Mouse (Mus musculus) lung, embryonic 15.5 days (tissue): ENCODE data around the gene Tmeff1. TPM values are rescaled to one million over a fixed set of nuclear protein-coding genes. Genes with fewer than 3 reads are reported as not detected.

Source experiments
- ATAC-seq: fragments of 200-750 bp; cut with Nextera tagmentation; 2 replicates; pipeline ENCODE4 v1.8.0; 2017; ENCODE audit warnings: moderate number of reproducible peaks, borderline replicate concordance; ENCODE audit not compliant: low FRiP score, low TSS enrichment; ENCODE audit errors: extremely low read depth
- H3K27ac ChIP-seq: fragments of 300-500 bp; sonication (generic); 2 replicates; pipeline ENCODE4 v1.5.1; 2015; ENCODE audit warnings: moderate library complexity, mild to moderate bottlenecking, inconsistent platforms
- H3K27me3 ChIP-seq: fragments of 300-500 bp; sonication (generic); 2 replicates; pipeline ENCODE4 v1.6.1; 2015; ENCODE audit warnings: inconsistent platforms
- H3K36me3 ChIP-seq: fragments of 300-500 bp; sonication (generic); 2 replicates; pipeline ENCODE4 v1.6.1; 2015; ENCODE audit warnings: inconsistent platforms
- H3K4me1 ChIP-seq: fragments of 300-500 bp; sonication (generic); 2 replicates; pipeline ENCODE4 v1.6.1; 2015; ENCODE audit warnings: inconsistent platforms
- H3K4me2 ChIP-seq: fragments of 300-500 bp; sonication (generic); 2 replicates; pipeline ENCODE4 v1.6.1; 2015; ENCODE audit warnings: inconsistent platforms, mild to moderate bottlenecking, moderate library complexity
- H3K4me3 ChIP-seq: fragments of 300-500 bp; sonication (generic); 2 replicates; pipeline ENCODE4 v1.5.1; 2015; ENCODE audit warnings: mild to moderate bottlenecking, inconsistent platforms
- H3K9ac ChIP-seq: fragments of 300-500 bp; sonication (generic); 2 replicates; pipeline ENCODE4 v1.6.1; 2015; ENCODE audit warnings: inconsistent platforms
- H3K9me3 ChIP-seq: fragments of 300-500 bp; sonication (generic); 2 replicates; pipeline ENCODE4 v1.6.1; 2016; ENCODE audit warnings: inconsistent platforms
- WGBS: fragments of 180-500 bp; shearing (Covaris S2); methylation state at CpG from one replicate; pipeline ENCODE4 v1.1.7; 2015; 5-methylcytosine and 5-hydroxymethylcytosine counted together
- polyA plus RNA-seq: library from polyadenylated mRNA; unstranded; fragments of >200 nt; fragmentation: Nextera tagmentation; extraction: Ambion mirVana; gene quantifications from 2 replicates; pipeline ENCODE4 v1.2.1, GENCODE M21; 2015

The Tmeff1 gene
- polyA plus RNA-seq, 1 experiment from 2014 or later: 52.6 TPM

GRCm38 (mm10) chr4:48579475-48580110, 5.4 kb upstream of the Tmeff1 start:
- Histone ChIP-seq H3K4me1 (peaks cover 6% of the 10 kb centered on the region; the same call in 1 of the 2 replicates), H3K9ac (no peak overlapping the region), H3K27ac (no peak overlapping the region), H3K4me3 (no peak overlapping the region), H3K4me2 (no peak overlapping the region), H3K36me3 (no peaks in the 10 kb centered on the region), H3K9me3 (no peaks in the 10 kb centered on the region), H3K27me3 (no peaks in the 10 kb centered on the region)
- 58% methylated on average over 6 of the region's 6 CpGs for WGBS
- no peak for ATAC-seq

- WGBS: 37% methylated on average over 2 of the region's 2 CpGs
Measured at GRCm38 (mm10) chr4:48581201-48581600, 3.8 kb upstream of the Tmeff1 start.

GRCm38 (mm10) chr4:48581993-48582392, 3.0 kb upstream of the Tmeff1 start:
- H3K27me3 ChIP-seq: no peaks in the 10 kb centered on the region
- no peaks in the 10 kb centered on the region for H3K36me3 ChIP-seq
- H3K4me2 ChIP-seq: no peak overlapping the region
- no peak for ATAC-seq
- H3K9me3 ChIP-seq: no peaks in the 10 kb centered on the region
- WGBS: 83% methylated on average over 2 of the region's 3 CpGs
- H3K4me3 ChIP-seq: no peak overlapping the region
- peaks cover 11% of the 10 kb centered on the region for H3K4me1 ChIP-seq
- H3K27ac ChIP-seq: no peak overlapping the region
- no peak overlapping the region for H3K9ac ChIP-seq

More at GRCm38 (mm10) chr4:48581201-48581600, 3.8 kb upstream of the Tmeff1 start:
- Histone ChIP-seq H3K9ac (no peak overlapping the region), H3K27me3 (no peaks in the 10 kb centered on the region), H3K27ac (no peak overlapping the region), H3K4me1 (peaks cover 6% of the 10 kb centered on the region; the same call in 1 of the 2 replicates), H3K36me3 (no peaks in the 10 kb centered on the region), H3K4me2 (no peak overlapping the region), H3K4me3 (no peak overlapping the region), H3K9me3 (no peaks in the 10 kb centered on the region)
- no peak for ATAC-seq

GRCm38 (mm10) chr4:48582941-48583340, 2.0 kb upstream of the Tmeff1 start:
- H3K4me1 ChIP-seq: peaks cover 11% of the 10 kb centered on the region
- 75% methylated on average over 2 of the region's 2 CpGs for WGBS
- H3K9me3 ChIP-seq: no peaks in the 10 kb centered on the region
- H3K27me3 ChIP-seq: no peaks in the 10 kb centered on the region
- no peaks in the 10 kb centered on the region for H3K36me3 ChIP-seq
- no peak overlapping the region for H3K27ac ChIP-seq
- no peak overlapping the region for H3K4me3 ChIP-seq
- no peak overlapping the region for H3K9ac ChIP-seq
- H3K4me2 ChIP-seq: no peak overlapping the region
- ATAC-seq: no peak

- Histone ChIP-seq H3K9ac (peak overlapping the region; percentile 84), H3K27me3 (no peaks in the 10 kb centered on the region), H3K36me3 (no peaks in the 10 kb centered on the region), H3K4me3 (peak overlapping the region; percentile 90), H3K27ac (peak overlapping the region; percentile 90), H3K4me1 (peaks cover 25% of the 10 kb centered on the region), H3K9me3 (no peaks in the 10 kb centered on the region), H3K4me2 (peak overlapping the region; percentile 60)
- peak; percentile 72 for ATAC-seq
- under 1% methylated on average over 66 of the region's 92 CpGs for WGBS
Measured at GRCm38 (mm10) chr4:48585241-48586098, 496 bp downstream of the Tmeff1 start.

GRCm38 (mm10) chr4:48586099-48586821, 1.3 kb downstream of the Tmeff1 start:
- Histone ChIP-seq H3K4me1 (peaks cover 25% of the 10 kb centered on the region), H3K27me3 (no peaks in the 10 kb centered on the region), H3K4me2 (peak overlapping the region; percentile 60), H3K9me3 (no peaks in the 10 kb centered on the region), H3K36me3 (no peaks in the 10 kb centered on the region), H3K4me3 (peak overlapping the region; percentile 90), H3K27ac (peak overlapping the region; percentile 90), H3K9ac (peak overlapping the region; percentile 84)
- peak; percentile 23; the same call in 1 of the 2 replicates for ATAC-seq
- 2% methylated on average over 12 of the region's 12 CpGs for WGBS

- ATAC-seq: no peak
- Histone ChIP-seq H3K4me3 (no peak overlapping the region), H3K4me2 (no peak overlapping the region), H3K27ac (no peak overlapping the region), H3K9ac (no peak overlapping the region), H3K9me3 (no peaks in the 10 kb centered on the region), H3K27me3 (no peaks in the 10 kb centered on the region), H3K4me1 (peaks cover 30% of the 10 kb centered on the region), H3K36me3 (no peaks in the 10 kb centered on the region)
- 91% methylated on average over 2 of the region's 2 CpGs for WGBS
Measured at GRCm38 (mm10) chr4:48587526-48587925, 2.6 kb downstream of the Tmeff1 start.

GRCm38 (mm10) chr4:48588576-48588975, 3.6 kb downstream of the Tmeff1 start:
- 25% methylated on average over 9 of the region's 9 CpGs for WGBS
- Histone ChIP-seq H3K9ac (no peak overlapping the region), H3K27me3 (no peaks in the 10 kb centered on the region), H3K27ac (no peak overlapping the region), H3K4me3 (no peak overlapping the region), H3K4me1 (peaks cover 30% of the 10 kb centered on the region), H3K4me2 (peak overlapping the region; percentile 24; the same call in 1 of the 2 replicates), H3K9me3 (no peaks in the 10 kb centered on the region), H3K36me3 (no peaks in the 10 kb centered on the region)
- ATAC-seq: no peak

GRCm38 (mm10) chr4:48590862-48591261, 5.9 kb downstream of the Tmeff1 start:
- Histone ChIP-seq H3K36me3 (no peaks in the 10 kb centered on the region), H3K4me1 (peaks cover 24% of the 10 kb centered on the region), H3K4me2 (no peak overlapping the region), H3K9me3 (no peaks in the 10 kb centered on the region), H3K27ac (no peak overlapping the region), H3K9ac (no peak overlapping the region), H3K4me3 (no peak overlapping the region), H3K27me3 (no peaks in the 10 kb centered on the region)
- no peak for ATAC-seq
- WGBS: 67% methylated on average over 7 of the region's 7 CpGs

GRCm38 (mm10) chr4:48591390-48591789, 6.4 kb downstream of the Tmeff1 start:
- 80% methylated on average over 3 of the region's 3 CpGs for WGBS

GRCm38 (mm10) chr4:48592328-48592727, 7.4 kb downstream of the Tmeff1 start:
- no peaks in the 10 kb centered on the region for H3K9me3 ChIP-seq
- H3K27me3 ChIP-seq: no peaks in the 10 kb centered on the region
- H3K36me3 ChIP-seq: no peaks in the 10 kb centered on the region
- WGBS: 38% methylated on average over 5 of the region's 5 CpGs
- ATAC-seq: no peak
- no peak overlapping the region for H3K4me2 ChIP-seq
- peaks cover 19% of the 10 kb centered on the region for H3K4me1 ChIP-seq
- no peak overlapping the region for H3K27ac ChIP-seq
- H3K9ac ChIP-seq: no peak overlapping the region
- H3K4me3 ChIP-seq: no peak overlapping the region

More at GRCm38 (mm10) chr4:48591390-48591789, 6.4 kb downstream of the Tmeff1 start:
- H3K9ac ChIP-seq: no peak overlapping the region
- peaks cover 22% of the 10 kb centered on the region for H3K4me1 ChIP-seq
- H3K4me3 ChIP-seq: no peak overlapping the region
- H3K27me3 ChIP-seq: no peaks in the 10 kb centered on the region
- no peak overlapping the region for H3K27ac ChIP-seq
- no peaks in the 10 kb centered on the region for H3K36me3 ChIP-seq
- no peak overlapping the region for H3K4me2 ChIP-seq
- ATAC-seq: no peak
- H3K9me3 ChIP-seq: no peaks in the 10 kb centered on the region
